Mouse (Mus musculus) liver, embryonic 16.5 days (tissue): Measurements from ENCODE around the gene Vmn2r39. TPM values are rescaled to one million over a fixed set of nuclear protein-coding genes. Genes with fewer than 3 reads are reported as not detected.
"Not testable (repeated sequence)": the region's sequence is repeated elsewhere in the genome, so short reads cannot be mapped to it uniquely, and the experiment has no call there.

Experiments used
- ATAC-seq: fragments of 200-750 bp; cut with Nextera tagmentation; 2 replicates; pipeline ENCODE4 v1.8.0; 2017; ENCODE audit warnings: low read depth, mild to moderate bottlenecking, moderate number of reproducible peaks, moderate library complexity
- H3K27ac ChIP-seq: fragments of 300-500 bp; sonication (generic); 2 replicates; pipeline ENCODE4 v1.5.1; 2014; ENCODE audit warnings: mild to moderate bottlenecking, low read length
- H3K27me3 ChIP-seq: fragments of 300-500 bp; sonication (generic); 2 replicates; pipeline ENCODE4 v1.6.1; 2014; ENCODE audit warnings: low read depth, low read length, mixed read lengths; ENCODE audit not compliant: control insufficient read depth, insufficient read depth
- H3K36me3 ChIP-seq: fragments of 300-500 bp; sonication (generic); 2 replicates; pipeline ENCODE4 v1.6.1; 2014; ENCODE audit warnings: mild to moderate bottlenecking; ENCODE audit not compliant: control insufficient read depth, insufficient read depth
- H3K4me1 ChIP-seq: fragments of 300-500 bp; sonication (generic); 2 replicates; pipeline ENCODE4 v1.6.1; 2014; ENCODE audit warnings: low read depth, low read length, mixed read lengths; ENCODE audit not compliant: control insufficient read depth
- H3K4me2 ChIP-seq: fragments of 300-500 bp; sonication (generic); 2 replicates; pipeline ENCODE4 v1.6.1; 2014; ENCODE audit warnings: low read depth, low read length, mixed read lengths
- H3K4me3 ChIP-seq: fragments of 300-500 bp; sonication (generic); 2 replicates; pipeline ENCODE4 v1.5.1; 2014; ENCODE audit warnings: low read depth, mild to moderate bottlenecking, low read length
- H3K9ac ChIP-seq: fragments of 300-500 bp; sonication (generic); 2 replicates; pipeline ENCODE4 v1.6.1; 2014; ENCODE audit warnings: low read depth, low read length
- H3K9me3 ChIP-seq: fragments of 300-500 bp; sonication (generic); replicated peaks from 2 replicates; pipeline ENCODE4 v1.6.1; 2016; ENCODE audit warnings: low read length; ENCODE audit not compliant: control insufficient read depth
- WGBS: fragments of 180-500 bp; shearing (Covaris S2); extraction: QIAGEN DNeasy Blood & Tissue Kit; methylation state at CpG from one replicate; pipeline ENCODE4 v1.1.7; 2014; ENCODE audit not compliant: insufficient replicate concordance; 5-methylcytosine and 5-hydroxymethylcytosine counted together
- polyA plus RNA-seq: library from polyadenylated mRNA; unstranded; fragments of >200 nt; fragmentation: Nextera tagmentation; extraction: Ambion mirVana; gene quantifications from 2 replicates; pipeline ENCODE4 v1.2.1, GENCODE M21; 2015

Vmn2r39 gene
- not detected in 2 replicates for polyA plus RNA-seq

DNA sequence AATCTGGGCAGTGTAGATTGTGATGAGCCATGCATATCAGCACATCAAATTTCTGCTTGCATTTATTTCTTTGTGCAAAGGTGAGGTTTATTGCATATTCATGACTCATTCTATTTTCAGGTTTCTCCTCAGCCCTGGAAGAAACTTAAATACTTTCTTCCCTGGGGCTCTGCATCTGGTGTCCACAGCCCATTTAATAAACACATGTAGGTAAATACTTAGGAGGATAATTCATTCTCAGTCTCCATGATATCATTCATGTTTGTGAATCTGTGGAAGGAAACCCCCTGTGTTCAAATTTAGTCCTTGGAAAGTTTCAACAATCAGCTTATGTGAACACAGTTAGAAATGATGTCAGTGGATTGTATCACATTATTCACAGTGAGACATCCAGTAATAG is at the start of gene Vmn2r39:
Vmn2r39 (minus strand) TSS at position 101 of the 400 bp plus-strand sequence.
- not testable (repeated sequence) for H3K27ac ChIP-seq, H3K9ac ChIP-seq, H3K4me1 ChIP-seq, ATAC-seq, H3K4me3 ChIP-seq, H3K27me3 ChIP-seq, H3K9me3 ChIP-seq, H3K4me2 ChIP-seq, H3K36me3 ChIP-seq

- WGBS: 66% methylated on average over 4 of the region's 4 CpGs
- not testable (repeated sequence) for ATAC-seq, H3K4me2 ChIP-seq, H3K4me1 ChIP-seq, H3K27me3 ChIP-seq, H3K9ac ChIP-seq, H3K4me3 ChIP-seq, H3K27ac ChIP-seq, H3K36me3 ChIP-seq, H3K9me3 ChIP-seq
Observed at GRCm38 (mm10) chr7:9065353-9065752, 34.8 kb upstream of the Vmn2r39 start.

Other genes with a start within 250 kb of the Vmn2r39 start
- not detected in 2 replicates for gene Vmn2r40, start 99.4 kb downstream of the Vmn2r39 start, polyA plus RNA-seq
- not detected in 2 replicates for gene Vmn2r38, start 67.1 kb upstream of the Vmn2r39 start, polyA plus RNA-seq
- gene Vmn2r37, start 192.9 kb upstream of the Vmn2r39 start, polyA plus RNA-seq: not detected in 2 replicates